Mouse (Mus musculus): ENCODE measurements around the gene Poc5.

The Poc5 gene

GRCm38 (mm10) chr13:96451386-96452140, 63.5 kb downstream of the Poc5 start:
- no peak for TF ChIP-seq GATA4 (IDR thresholded peaks at IDR 0.05; ENCODE audit: insufficient replicate concordance, low read length)

- no peak for TF ChIP-seq GATA4 (IDR thresholded peaks at IDR 0.05; ENCODE audit: insufficient replicate concordance, low read length)
These were observed 64.5 kb downstream of the Poc5 start for GRCm38 (mm10) chr13:96452621-96453020.

GRCm38 (mm10) chr13:96454288-96454687, 66.2 kb downstream of the Poc5 start:
- no peak for TF ChIP-seq GATA4 (IDR thresholded peaks at IDR 0.05; ENCODE audit: insufficient replicate concordance, low read length)

- no peak for TF ChIP-seq GATA4 (IDR thresholded peaks at IDR 0.05; ENCODE audit: insufficient replicate concordance, low read length)
These were observed 69.5 kb downstream of the Poc5 start for GRCm38 (mm10) chr13:96457566-96457965.

- no peak for TF ChIP-seq GATA4 (IDR thresholded peaks at IDR 0.05; ENCODE audit: insufficient replicate concordance, low read length)
These were observed 69.9 kb downstream of the Poc5 start for GRCm38 (mm10) chr13:96458018-96458417.

- no peak for TF ChIP-seq GATA4 (IDR thresholded peaks at IDR 0.05; ENCODE audit: insufficient replicate concordance, low read length)
These were observed 70.5 kb downstream of the Poc5 start for GRCm38 (mm10) chr13:96458606-96459005.

GRCm38 (mm10) chr13:96462644-96463043, 74.5 kb downstream of the Poc5 start:
- TF ChIP-seq GATA4 (IDR thresholded peaks at IDR 0.05; ENCODE audit: insufficient replicate concordance, low read length), result no peak

GRCm38 (mm10) chr13:96465315-96465714, 77.2 kb downstream of the Poc5 start:
- TF ChIP-seq GATA4 (IDR thresholded peaks at IDR 0.05; ENCODE audit: insufficient replicate concordance, low read length), result no peak
